Mouse (Mus musculus): Measurements from ENCODE around the gene Ttc30a2. TPM values are rescaled to one million over a fixed set of nuclear protein-coding genes. Genes with fewer than 3 reads are reported as not detected.

Gene Ttc30a2
- total RNA-seq, 2 experiments from 2014 or later = 0.45 TPM; not detected in 1

- DNase-seq (ENCODE audit: low spot score in 2 of 2) = no peak
Measured at GRCm38 (mm10) chr2:75929786-75930444, 48.1 kb downstream of the Ttc30a2 start.

GRCm38 (mm10) chr2:75929141-75929540 lies 48.8 kb downstream of the Ttc30a2 start:
- no peak for DNase-seq (ENCODE audit: low spot score in 2 of 2)

- DNase-seq (ENCODE audit: low spot score in 2 of 2) = no peak
Measured at GRCm38 (mm10) chr2:75928011-75928410, 50.0 kb downstream of the Ttc30a2 start.

DNA sequence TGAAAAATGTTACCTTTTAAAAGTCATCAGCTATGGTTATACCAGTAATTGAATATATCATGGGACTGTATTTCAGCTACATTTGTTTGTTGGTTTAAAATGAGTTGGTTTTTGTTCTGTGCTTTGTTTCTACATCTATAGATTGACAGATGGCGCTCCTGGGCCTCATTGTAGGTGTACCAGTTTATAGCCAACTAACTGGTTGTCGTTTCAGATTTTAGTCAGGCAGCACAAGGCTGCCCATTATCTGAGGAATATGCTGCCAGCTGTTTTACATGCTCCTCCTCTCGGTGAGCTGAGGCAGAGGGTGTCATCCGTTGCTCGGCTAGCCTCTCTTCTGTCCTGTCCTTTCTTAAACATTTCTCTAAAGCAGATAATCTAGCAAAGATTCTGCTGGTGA lies 51.9 kb downstream of the Ttc30a2 start:
- DNase-seq (ENCODE audit: low spot score in 2 of 2) = no peak

Other genes with a start within 250 kb of the Ttc30a2 start
- gene Agps, start 146.0 kb downstream of the Ttc30a2 start, total RNA-seq (2021) = 10 to 100 TPM; 28.4 to 34.1 TPM
- gene Ttc30b, start 39.6 kb downstream of the Ttc30a2 start, total RNA-seq (2021) = 10 to 100 TPM; 12.3 to 12.6 TPM
- gene Ttc30a1, start 3.8 kb upstream of the Ttc30a2 start, total RNA-seq (2021) = 1 to 10 TPM; 2.0 to 2.1 TPM

Measured in adrenal gland, adult 18-20 months (tissue).